Mouse (Mus musculus): Measurements from ENCODE around the gene Fcrl5. TPM values are rescaled to one million over a fixed set of nuclear protein-coding genes. Genes with fewer than 3 reads are reported as not detected.

The Fcrl5 gene
- polyA plus RNA-seq, 1 experiment from 2014 or later = not detected

GRCm38 (mm10) chr3:87528021-87528420 is 92.4 kb downstream of the Fcrl5 start:
- DNase-seq (ENCODE audit: low spot score) = peak; percentile 27

GRCm38 (mm10) chr3:87528841-87529240 is 93.3 kb downstream of the Fcrl5 start:
- DNase-seq (ENCODE audit: low spot score) = peak; percentile 14

- DNase-seq (ENCODE audit: low spot score) = peak; percentile 88
Observed at GRCm38 (mm10) chr3:87529568-87529967, 94.0 kb downstream of the Fcrl5 start.

- DNase-seq (ENCODE audit: low spot score) = no peak
Observed at GRCm38 (mm10) chr3:87530234-87530633, 94.7 kb downstream of the Fcrl5 start.

- no peak for DNase-seq (ENCODE audit: low spot score)
Observed at GRCm38 (mm10) chr3:87533667-87534378, 98.2 kb downstream of the Fcrl5 start.

GRCm38 (mm10) chr3:87538034-87538433 is 102.5 kb downstream of the Fcrl5 start:
- DNase-seq (ENCODE audit: low spot score) = no peak

GRCm38 (mm10) chr3:87540028-87540675 is 104.6 kb downstream of the Fcrl5 start:
- DNase-seq (ENCODE audit: low spot score) = no peak

- DNase-seq (ENCODE audit: low spot score) = no peak
Observed at GRCm38 (mm10) chr3:87540714-87541113, 105.1 kb downstream of the Fcrl5 start.

- DNase-seq (ENCODE audit: low spot score) = no peak
Observed at GRCm38 (mm10) chr3:87542481-87543215, 107.1 kb downstream of the Fcrl5 start.

GRCm38 (mm10) chr3:87545554-87545953 is 110.0 kb downstream of the Fcrl5 start:
- no peak for DNase-seq (ENCODE audit: low spot score)

- DNase-seq (ENCODE audit: low spot score) = no peak
Observed at GRCm38 (mm10) chr3:87546291-87546721, 110.7 kb downstream of the Fcrl5 start.

- no peak for DNase-seq (ENCODE audit: low spot score)
Observed at GRCm38 (mm10) chr3:87549908-87550307, 114.3 kb downstream of the Fcrl5 start.

Other genes with a start within 250 kb of the Fcrl5 start
- gene Fcrls, start 172.0 kb upstream of the Fcrl5 start, polyA plus RNA-seq (2015; fragmentation: Nextera tagmentation; extraction: Ambion mirVana) = 0.99 and 1.7 TPM in 2 replicates
- gene Cd5l, start 77.9 kb upstream of the Fcrl5 start, polyA plus RNA-seq (2015; fragmentation: Nextera tagmentation; extraction: Ambion mirVana) = 0.22 and 0.44 TPM in 2 replicates
- gene Fcrl1, start 59.4 kb upstream of the Fcrl5 start, polyA plus RNA-seq (2015; fragmentation: Nextera tagmentation; extraction: Ambion mirVana) = 0.85 and 1.4 TPM in 2 replicates
- gene Etv3, start 89.6 kb downstream of the Fcrl5 start, polyA plus RNA-seq (2015; fragmentation: Nextera tagmentation; extraction: Ambion mirVana) = 22.8 and 27.7 TPM in 2 replicates
- gene Arhgef11, start 181.8 kb downstream of the Fcrl5 start, polyA plus RNA-seq (2015; fragmentation: Nextera tagmentation; extraction: Ambion mirVana) = 4.0 and 4.8 TPM in 2 replicates